Mouse (Mus musculus) midbrain, embryonic 11.5 days (tissue): Measurements from ENCODE around the gene Gab2. TPM values are rescaled to one million over a fixed set of nuclear protein-coding genes. Genes with fewer than 3 reads are reported as not detected.

Source experiments
- ATAC-seq: fragments of 200-750 bp; cut with Nextera tagmentation; 2 replicates; pipeline ENCODE4 v1.8.0; 2017; ENCODE audit warnings: moderate TSS enrichment, moderate library complexity; ENCODE audit not compliant: low FRiP score
- DNase-seq: peaks from one replicate; pipeline ENCODE4 v3.0.0; 2015; ENCODE audit warnings: low spot score; ENCODE audit errors: missing footprints
- H3K27ac ChIP-seq: fragments of 300-500 bp; sonication (generic); 2 replicates; pipeline ENCODE4 v1.5.1; 2014; ENCODE audit warnings: low read depth, low read length
- H3K27me3 ChIP-seq: fragments of 300-500 bp; sonication (generic); 2 replicates; pipeline ENCODE4 v1.6.1; 2014; ENCODE audit warnings: mild to moderate bottlenecking, low read length, moderate library complexity, mixed read lengths; ENCODE audit not compliant: control insufficient read depth, insufficient read depth
- H3K36me3 ChIP-seq: fragments of 300-500 bp; sonication (generic); 2 replicates; pipeline ENCODE4 v1.6.1; 2014; ENCODE audit warnings: mild to moderate bottlenecking, low read length, moderate library complexity, mixed read lengths; ENCODE audit not compliant: control insufficient read depth, insufficient read depth
- H3K4me1 ChIP-seq: fragments of 300-500 bp; sonication (generic); 2 replicates; pipeline ENCODE4 v1.6.1; 2014; ENCODE audit warnings: low read length; ENCODE audit not compliant: control insufficient read depth, insufficient read depth
- H3K4me2 ChIP-seq: fragments of 300-500 bp; sonication (generic); 2 replicates; pipeline ENCODE4 v1.6.1; 2014; ENCODE audit warnings: mild to moderate bottlenecking, moderate library complexity
- H3K4me3 ChIP-seq: fragments of 300-500 bp; sonication (generic); 2 replicates; pipeline ENCODE4 v1.5.1; 2014; ENCODE audit warnings: low read depth, low read length
- H3K9ac ChIP-seq: fragments of 300-500 bp; sonication (generic); 2 replicates; pipeline ENCODE4 v1.6.1; 2014; ENCODE audit warnings: low read length
- H3K9me3 ChIP-seq: fragments of 300-500 bp; sonication (generic); 2 replicates; pipeline ENCODE4 v1.6.1; 2016; ENCODE audit warnings: low read length; ENCODE audit not compliant: control insufficient read depth
- WGBS: fragments of 180-500 bp; shearing (Covaris S2); extraction: QIAGEN DNeasy Blood & Tissue Kit; methylation state at CpG from one replicate; pipeline ENCODE4 v1.1.7; 2014; 5-methylcytosine and 5-hydroxymethylcytosine counted together
- polyA plus RNA-seq: library from polyadenylated mRNA; unstranded; fragments of >200 nt; fragmentation: Nextera tagmentation; extraction: Ambion mirVana; gene quantifications from 2 replicates; pipeline ENCODE4 v1.2.1, GENCODE M21; 2014

Gene Gab2
- polyA plus RNA-seq, 1 experiment from 2014 or later, result 9.4 TPM

DNA sequence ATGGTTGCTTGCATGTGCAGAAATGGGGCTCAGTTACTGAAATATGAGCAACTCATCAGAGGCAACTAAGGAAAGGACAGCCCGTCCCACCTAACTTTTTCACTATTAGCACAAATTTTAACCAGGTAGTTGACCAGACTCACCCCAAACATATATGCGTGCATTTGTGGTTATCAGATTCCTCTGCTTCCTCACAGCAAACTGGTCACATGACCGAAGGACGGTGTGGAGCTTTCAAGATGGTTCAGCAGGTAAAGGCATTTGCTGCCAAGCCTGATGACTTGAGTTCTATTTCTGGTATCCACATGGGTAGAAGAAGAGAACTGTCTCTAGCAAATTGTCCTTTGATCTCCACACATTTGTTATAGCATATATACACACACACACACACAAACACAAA is 277.0 kb downstream of the Gab2 start:
- H3K36me3 ChIP-seq, result no peaks in the 10 kb centered on the region
- ATAC-seq (no peak), DNase-seq (no peak)
- no peak overlapping the region for H3K27ac ChIP-seq
- no peak overlapping the region for H3K4me2 ChIP-seq
- 88% methylated on average over 4 of the region's 4 CpGs for WGBS
- no peak overlapping the region for H3K4me3 ChIP-seq
- no peaks in the 10 kb centered on the region for H3K4me1 ChIP-seq
- H3K9ac ChIP-seq, result no peak overlapping the region
- H3K27me3 ChIP-seq, result no peaks in the 10 kb centered on the region
- no peaks in the 10 kb centered on the region for H3K9me3 ChIP-seq

Other genes starting within 250 kb of the Gab2 start
- 20.6 and 24.5 TPM in 2 replicates for gene Nars2, start 130.1 kb upstream of the Gab2 start, polyA plus RNA-seq